Mouse (Mus musculus): Measurements from ENCODE around the gene Cpvl.

GRCm38 (mm10) chr6:54018038-54018437 is 39.6 kb upstream of the Cpvl start:
- no peak for TF ChIP-seq CTCF (IDR thresholded peaks at IDR 0.05; ENCODE audit: borderline replicate concordance, insufficient read depth, low read depth, low read length)
- TF ChIP-seq POLR2A (IDR thresholded peaks at IDR 0.05; ENCODE audit: borderline replicate concordance, insufficient read depth, low read length): no peak
